Mouse (Mus musculus) MEL (cell line): ENCODE data around the gene Fam196b.

Experiments
- BHLHE40 ChIP-seq: IDR thresholded peaks from 2 replicates; pipeline ENCODE4 v1.6.1; 2012; ENCODE audit warnings: low read depth, mild to moderate bottlenecking, inconsistent platforms, low read length, improper control_type of control experiment, borderline replicate concordance
- CHD2 ChIP-seq: IDR thresholded peaks from 2 replicates; pipeline ENCODE4 v1.6.1; 2011; ENCODE audit warnings: low read length, improper control_type of control experiment
- CTCF ChIP-seq, 3 experiments: IDR thresholded peaks in 2 of 3; conservative IDR thresholded peaks in 1 of 3; 2 replicates each; pipeline ENCODE4 v1.5.1; 2011 to 2012; ENCODE audit warnings: low read length in 3 of 3, low read depth in 2 of 3, mild to moderate bottlenecking in 2 of 3, improper control_type of control experiment in 1 of 3, inconsistent platforms in 1 of 3, mixed read lengths in 1 of 3, moderate library complexity in 1 of 3; ENCODE audit not compliant: control insufficient read depth in 1 of 3, insufficient read depth in 1 of 3, poor library complexity in 1 of 3, severe bottlenecking in 1 of 3
- ETS1 ChIP-seq: IDR thresholded peaks from 2 replicates; pipeline ENCODE4 v1.6.1; 2012; ENCODE audit warnings: low read depth, mild to moderate bottlenecking, inconsistent platforms, low read length, improper control_type of control experiment, moderate library complexity
- GATA1 ChIP-seq: IDR thresholded peaks from 2 replicates; pipeline ENCODE4 v1.6.1; 2011; ENCODE audit warnings: low read depth, low read length, improper control_type of control experiment
- HCFC1 ChIP-seq: IDR thresholded peaks from 2 replicates; pipeline ENCODE4 v1.6.1; 2012; ENCODE audit warnings: low read depth, mild to moderate bottlenecking, inconsistent platforms, low read length, improper control_type of control experiment, moderate library complexity
- NRF1 ChIP-seq: IDR thresholded peaks from 2 replicates; pipeline ENCODE4 v1.6.1; 2014; ENCODE audit warnings: low read depth, mild to moderate bottlenecking, inconsistent platforms, low read length, improper control_type of control experiment, moderate library complexity; ENCODE audit not compliant: poor library complexity, insufficient read depth, severe bottlenecking
- POLR2A ChIP-seq, 2 experiments: IDR thresholded peaks; 2 replicates each; pipeline ENCODE4 v1.6.1; 2011 to 2012; ENCODE audit warnings: low read length in 2 of 2, mild to moderate bottlenecking in 2 of 2, control low read depth in 1 of 2, improper control_type of control experiment in 1 of 2, low read depth in 1 of 2, moderate library complexity in 1 of 2; ENCODE audit not compliant: control insufficient read depth in 1 of 2, insufficient read depth in 1 of 2, poor library complexity in 1 of 2
- POLR2AphosphoS2 ChIP-seq: IDR thresholded peaks from 2 replicates; pipeline ENCODE4 v1.6.1; 2011; ENCODE audit warnings: low read length, improper control_type of control experiment
- RCOR1 ChIP-seq: IDR thresholded peaks from 2 replicates; pipeline ENCODE4 v1.6.1; 2012; ENCODE audit warnings: low read depth, mild to moderate bottlenecking, inconsistent platforms, low read length, improper control_type of control experiment
- SMC3 ChIP-seq: IDR thresholded peaks from 2 replicates; pipeline ENCODE4 v1.6.1; 2011; ENCODE audit warnings: low read depth, low read length, improper control_type of control experiment
- USF1 ChIP-seq: IDR thresholded peaks from 2 replicates; pipeline ENCODE4 v1.6.1; 2014; ENCODE audit warnings: low read depth, mild to moderate bottlenecking, inconsistent platforms, low read length, improper control_type of control experiment, moderate library complexity
- ZC3H11A ChIP-seq: IDR thresholded peaks from 2 replicates; pipeline ENCODE4 v1.6.1; 2012; ENCODE audit warnings: low read depth, mild to moderate bottlenecking, inconsistent platforms, low read length, improper control_type of control experiment

DNA sequence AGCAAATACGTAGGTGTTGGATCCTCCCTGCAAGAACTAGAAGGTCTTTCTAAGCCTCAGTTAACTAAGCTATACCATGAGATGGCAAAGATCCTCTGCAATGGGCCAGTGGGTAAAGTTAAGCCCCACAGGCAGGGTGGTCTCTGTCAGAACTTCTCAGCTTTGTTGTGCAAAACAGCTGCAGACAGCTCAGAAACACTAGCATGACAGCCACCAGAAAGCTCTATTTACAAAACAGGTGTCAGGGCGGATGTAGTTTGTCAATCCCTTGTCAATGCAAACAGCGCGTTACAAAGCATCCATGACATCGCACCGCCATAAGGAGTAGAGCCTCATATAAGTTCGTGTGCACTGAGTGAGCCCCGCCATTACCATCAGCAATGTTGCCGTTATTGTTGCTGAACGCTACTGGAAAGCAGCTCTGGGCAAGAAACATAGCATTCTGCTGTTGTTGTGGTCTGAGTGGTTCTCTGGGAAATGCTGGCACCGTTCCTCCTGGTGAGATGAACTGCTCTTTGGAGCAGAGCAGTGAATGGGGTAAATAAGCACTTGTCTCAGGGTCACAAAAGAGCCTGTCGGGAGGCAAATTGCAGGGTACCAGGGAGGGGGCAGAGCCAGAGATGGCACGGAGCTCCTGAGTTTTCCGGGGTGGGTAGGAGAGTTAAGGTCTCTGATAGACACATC lies 38.1 kb upstream of the Fam196b start:
- TF ChIP-seq POLR2A (IDR thresholded peaks at IDR 0.05; ENCODE audit: control insufficient read depth in 1 of 2, insufficient read depth in 1 of 2, low read depth in 1 of 2, low read length in 2 of 2, poor library complexity in 1 of 2) (no peak), CTCF (IDR thresholded peaks at IDR 0.05 in 2 of 3, conservative IDR thresholded peaks at IDR 0.05 in 1 of 3; ENCODE audit: control insufficient read depth in 1 of 3, insufficient read depth in 1 of 3, low read depth in 2 of 3, low read length in 3 of 3, poor library complexity in 1 of 3, severe bottlenecking in 1 of 3) (no peak), SMC3 (no peak), RCOR1 (no peak), GATA1 (no peak), ETS1 (no peak), BHLHE40 (no peak), HCFC1 (no peak), USF1 (no peak), CHD2 (no peak), NRF1 (no peak), ZC3H11A (no peak), POLR2AphosphoS2 (no peak)
